Mouse (Mus musculus) liver, embryonic 14.5 days (tissue): ENCODE data around the gene Ifrd1.

Source experiments
- CTCF ChIP-seq: IDR thresholded peaks from 2 replicates; pipeline ENCODE4 v1.5.1; 2016; ENCODE audit warnings: antibody characterized with exemption, low read depth, control low read depth
- EP300 ChIP-seq: IDR thresholded peaks from 2 replicates; pipeline ENCODE4 v1.6.1; 2016; ENCODE audit warnings: antibody characterized with exemption, low read depth

DNA sequence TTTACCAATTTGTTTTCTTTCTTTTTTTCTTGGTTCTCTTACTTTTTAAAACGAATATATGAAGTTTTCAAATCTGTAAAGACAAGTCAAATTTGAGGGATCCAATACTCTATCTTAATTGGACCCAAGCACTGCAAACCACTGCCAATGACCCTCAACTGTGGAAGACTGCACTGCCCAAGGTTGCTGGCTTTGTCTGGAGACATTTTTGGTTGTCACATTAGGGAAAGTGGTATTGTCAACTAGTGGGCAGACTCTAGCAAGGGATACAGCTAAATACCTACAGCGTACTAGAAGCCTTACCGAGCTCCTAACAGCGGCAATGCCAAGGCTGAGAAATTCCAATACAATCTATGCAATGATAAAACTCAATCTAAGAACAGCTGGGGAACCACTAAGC, 40.4 kb downstream of the Ifrd1 start:
- TF ChIP-seq CTCF (no peak), EP300 (no peak)
